Mouse (Mus musculus) R1 (cell line): ENCODE data around the gene Pygo1.

ENCODE experiments used
- DNase-seq: peaks from one replicate; pipeline ENCODE4 v3.0.0-alpha.2; 2018; ENCODE audit warnings: low read depth, low spot score

Gene Pygo1

GRCm38 (mm10) chr9:72935309-72935708 is 9.9 kb downstream of the Pygo1 start:
- DNase-seq = peak; percentile 82

- no peak for DNase-seq
Observed at GRCm38 (mm10) chr9:72936301-72936700, 10.9 kb downstream of the Pygo1 start.

GRCm38 (mm10) chr9:72943424-72943823 is 18.0 kb downstream of the Pygo1 start:
- DNase-seq = peak; percentile 80

- DNase-seq = no peak
Observed at GRCm38 (mm10) chr9:72944286-72944685, 18.8 kb downstream of the Pygo1 start.

GRCm38 (mm10) chr9:72947010-72947409 is 21.6 kb downstream of the Pygo1 start:
- DNase-seq = peak; percentile 45

- peak; percentile 28 for DNase-seq
Observed at GRCm38 (mm10) chr9:72949572-72949971, 24.1 kb downstream of the Pygo1 start.

GRCm38 (mm10) chr9:72954746-72955145 is 29.3 kb downstream of the Pygo1 start:
- DNase-seq = peak; percentile 82

- DNase-seq = peak; percentile 78
Observed at GRCm38 (mm10) chr9:72955546-72955945, 30.1 kb downstream of the Pygo1 start.

GRCm38 (mm10) chr9:72958521-72959450 is 33.3 kb downstream of the Pygo1 start, which contains the start of the genes Dyx1c1 and Gm44503:
Gene Dyx1c1 (plus strand): TSS chr9:72958785.
Gene Gm44503 (plus strand): TSS chr9:72958852.
- DNase-seq = peak; percentile 88

GRCm38 (mm10) chr9:72961346-72961745 is 35.9 kb downstream of the Pygo1 start:
- DNase-seq = no peak

GRCm38 (mm10) chr9:72961959-72962358 is 36.5 kb downstream of the Pygo1 start:
- peak; percentile 51 for DNase-seq

GRCm38 (mm10) chr9:72968349-72969061 is 43.1 kb downstream of the Pygo1 start:
- peak; percentile 88 for DNase-seq

- DNase-seq = peak; percentile 94
Observed at GRCm38 (mm10) chr9:72969874-72970273, 44.4 kb downstream of the Pygo1 start.

- DNase-seq = no peak
Observed at GRCm38 (mm10) chr9:72972435-72972834, 47.0 kb downstream of the Pygo1 start.

GRCm38 (mm10) chr9:72972984-72973383 is 47.5 kb downstream of the Pygo1 start:
- peak; percentile 55 for DNase-seq

- DNase-seq = no peak
Observed at GRCm38 (mm10) chr9:72974734-72975133, 49.3 kb downstream of the Pygo1 start.

GRCm38 (mm10) chr9:72975242-72975641 is 49.8 kb downstream of the Pygo1 start:
- DNase-seq = no peak

- DNase-seq = peak; percentile 37
Observed at GRCm38 (mm10) chr9:72983066-72983465, 57.6 kb downstream of the Pygo1 start.

- DNase-seq = peak; percentile 99
Observed at GRCm38 (mm10) chr9:72985250-72986220, 60.1 kb downstream of the Pygo1 start, which contains the start of the genes Ccpg1os and Ccpg1. Gene Ccpg1os (minus strand): TSS chr9:72985382. Gene Ccpg1 (plus strand): TSS chr9:72985429.

- peak; percentile 44 for DNase-seq
Observed at GRCm38 (mm10) chr9:72987703-72988102, 62.3 kb downstream of the Pygo1 start.

- DNase-seq = no peak
Observed at GRCm38 (mm10) chr9:72988706-72989105, 63.3 kb downstream of the Pygo1 start.
